Mouse (Mus musculus) limb, embryonic 15.5 days (tissue): ENCODE measurements at regions not wholly inside any gene's neighbourhood (a gene's known extent, or its start where the extent isn't known, plus 50 kb on each side); places are given as distances from the start of the nearest gene placed in this dataset.

Experiments
- ATAC-seq: fragments of 200-750 bp; cut with Nextera tagmentation; 2 replicates; pipeline ENCODE4 v1.8.0; 2017; ENCODE audit warnings: low read depth, moderate TSS enrichment; ENCODE audit not compliant: insufficient number of reproducible peaks, low FRiP score, low TSS enrichment
- H3K27ac ChIP-seq: fragments of 300-500 bp; sonication (generic); 2 replicates; pipeline ENCODE4 v1.5.1; 2015; ENCODE audit warnings: moderate library complexity, mild to moderate bottlenecking, inconsistent platforms
- H3K27me3 ChIP-seq: fragments of 300-500 bp; sonication (generic); 2 replicates; pipeline ENCODE4 v1.6.1; 2015; ENCODE audit warnings: inconsistent platforms
- H3K36me3 ChIP-seq: fragments of 300-500 bp; sonication (generic); 2 replicates; pipeline ENCODE4 v1.6.1; 2015; ENCODE audit warnings: inconsistent platforms
- H3K4me1 ChIP-seq: fragments of 300-500 bp; sonication (generic); 2 replicates; pipeline ENCODE4 v1.6.1; 2015; ENCODE audit warnings: inconsistent platforms
- H3K4me2 ChIP-seq: fragments of 300-500 bp; sonication (generic); 2 replicates; pipeline ENCODE4 v1.6.1; 2015; ENCODE audit warnings: mild to moderate bottlenecking, inconsistent platforms
- H3K4me3 ChIP-seq: fragments of 300-500 bp; sonication (generic); 2 replicates; pipeline ENCODE4 v1.5.1; 2015; ENCODE audit warnings: mild to moderate bottlenecking, inconsistent platforms
- H3K9ac ChIP-seq: fragments of 300-500 bp; sonication (generic); 2 replicates; pipeline ENCODE4 v1.6.1; 2015; ENCODE audit warnings: inconsistent platforms
- H3K9me3 ChIP-seq: fragments of 300-500 bp; sonication (generic); 2 replicates; pipeline ENCODE4 v1.6.1; 2016; ENCODE audit warnings: inconsistent platforms
- WGBS: fragments of 180-500 bp; shearing (Covaris S2); methylation state at CpG from one replicate; pipeline ENCODE4 v1.1.7; 2015; 5-methylcytosine and 5-hydroxymethylcytosine counted together

DNA sequence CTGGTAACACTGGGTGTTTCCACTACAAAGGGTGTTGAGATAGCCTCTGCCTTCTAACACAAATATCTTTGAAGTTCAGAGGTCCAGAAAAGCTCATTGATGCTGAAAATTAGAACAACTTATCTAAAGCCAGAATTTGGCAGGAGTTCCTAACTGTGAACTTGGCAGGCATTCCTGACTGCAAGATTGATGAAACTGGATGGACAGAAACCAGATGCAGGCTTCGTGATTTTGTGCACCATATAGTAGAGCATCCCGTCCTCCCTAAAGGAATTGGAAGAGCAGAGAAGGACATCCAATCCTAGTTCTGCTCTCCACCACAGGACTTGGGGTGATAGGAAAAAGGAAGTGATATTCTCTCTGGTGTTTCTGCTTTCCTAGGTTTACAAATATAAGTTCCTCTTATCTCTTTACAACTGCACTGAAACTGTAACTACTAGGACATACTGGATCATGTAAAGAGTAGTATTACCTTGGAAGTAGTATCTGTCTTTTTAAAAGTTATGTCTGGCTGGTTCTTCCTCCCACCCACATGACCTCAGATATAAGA is 90.9 kb upstream of the Thrb start:
- H3K36me3 ChIP-seq: no peaks in the 10 kb centered on the region
- no peak overlapping the region for H3K4me2 ChIP-seq
- no peak overlapping the region for H3K4me3 ChIP-seq
- 30% methylated on average over 2 of the region's 2 CpGs for WGBS
- no peaks in the 10 kb centered on the region for H3K27me3 ChIP-seq
- no peaks in the 10 kb centered on the region for H3K4me1 ChIP-seq
- H3K9ac ChIP-seq: no peak overlapping the region
- H3K27ac ChIP-seq: no peak overlapping the region
- H3K9me3 ChIP-seq: no peaks in the 10 kb centered on the region
- no peak for ATAC-seq

GRCm38 (mm10) chr14:17578776-17579175 is 81.3 kb upstream of the Thrb start:
- no peak for ATAC-seq
- Histone ChIP-seq H3K4me3 (no peak overlapping the region), H3K27ac (no peak overlapping the region), H3K36me3 (no peaks in the 10 kb centered on the region), H3K4me2 (no peak overlapping the region), H3K9me3 (no peaks in the 10 kb centered on the region), H3K27me3 (no peaks in the 10 kb centered on the region), H3K4me1 (no peaks in the 10 kb centered on the region), H3K9ac (no peak overlapping the region)
- 54% methylated on average over 1 of the region's 1 CpGs for WGBS

- no peaks in the 10 kb centered on the region for H3K27me3 ChIP-seq
- no peak overlapping the region for H3K4me2 ChIP-seq
- H3K4me3 ChIP-seq: no peak overlapping the region
- H3K36me3 ChIP-seq: no peaks in the 10 kb centered on the region
- no peaks in the 10 kb centered on the region for H3K4me1 ChIP-seq
- H3K27ac ChIP-seq: no peak overlapping the region
- no peak overlapping the region for H3K9ac ChIP-seq
- no peak for ATAC-seq
- no peaks in the 10 kb centered on the region for H3K9me3 ChIP-seq
These were observed 70.5 kb upstream of the Thrb start for GRCm38 (mm10) chr14:17589595-17589994.

GRCm38 (mm10) chr14:17599553-17599952 is 60.5 kb upstream of the Thrb start:
- Histone ChIP-seq H3K36me3 (no peaks in the 10 kb centered on the region), H3K27me3 (no peaks in the 10 kb centered on the region), H3K4me2 (no peak overlapping the region), H3K4me1 (no peaks in the 10 kb centered on the region), H3K9ac (no peak overlapping the region), H3K4me3 (no peak overlapping the region), H3K9me3 (no peaks in the 10 kb centered on the region), H3K27ac (no peak overlapping the region)
- ATAC-seq: no peak
- 63% methylated on average over 5 of the region's 5 CpGs for WGBS

- Histone ChIP-seq H3K27ac (no peak overlapping the region), H3K9me3 (no peaks in the 10 kb centered on the region), H3K4me1 (no peaks in the 10 kb centered on the region), H3K4me2 (no peak overlapping the region), H3K27me3 (no peaks in the 10 kb centered on the region), H3K36me3 (no peaks in the 10 kb centered on the region), H3K4me3 (no peak overlapping the region), H3K9ac (no peak overlapping the region)
- ATAC-seq: no peak
- 73% methylated on average over 1 of the region's 1 CpGs for WGBS
These were observed 57.7 kb upstream of the Thrb start for GRCm38 (mm10) chr14:17602357-17602756.

GRCm38 (mm10) chr14:17606018-17606417 is 54.0 kb upstream of the Thrb start:
- H3K9me3 ChIP-seq: no peaks in the 10 kb centered on the region
- H3K27ac ChIP-seq: no peak overlapping the region
- WGBS: 67% methylated on average over 3 of the region's 3 CpGs
- H3K4me2 ChIP-seq: no peak overlapping the region
- H3K27me3 ChIP-seq: no peaks in the 10 kb centered on the region
- no peak overlapping the region for H3K9ac ChIP-seq
- no peaks in the 10 kb centered on the region for H3K4me1 ChIP-seq
- no peak overlapping the region for H3K4me3 ChIP-seq
- no peaks in the 10 kb centered on the region for H3K36me3 ChIP-seq
- no peak for ATAC-seq

DNA sequence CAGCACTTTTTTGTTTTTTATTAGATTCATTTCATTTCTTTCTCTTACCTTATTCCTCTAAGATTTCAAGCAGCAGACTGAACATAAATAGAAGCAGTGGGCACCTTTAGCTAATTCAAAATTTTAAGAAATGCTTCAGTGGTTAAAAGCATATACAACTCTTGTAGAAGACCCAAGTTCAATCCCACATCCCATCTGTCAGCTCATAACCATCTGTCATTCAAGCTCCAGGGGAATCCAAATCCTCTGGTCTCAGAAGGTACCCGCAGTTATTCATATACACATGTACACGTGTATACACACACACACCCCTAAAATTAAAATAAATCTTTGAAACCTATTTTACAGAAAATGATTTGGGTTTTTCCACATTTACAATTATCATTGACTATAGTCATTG is 52.9 kb upstream of the Thrb start:
- H3K4me3 ChIP-seq: no peak overlapping the region
- no peak overlapping the region for H3K4me2 ChIP-seq
- no peaks in the 10 kb centered on the region for H3K9me3 ChIP-seq
- H3K9ac ChIP-seq: no peak overlapping the region
- 78% methylated on average over 2 of the region's 2 CpGs for WGBS
- no peak for ATAC-seq
- H3K27me3 ChIP-seq: no peaks in the 10 kb centered on the region
- H3K36me3 ChIP-seq: no peaks in the 10 kb centered on the region
- H3K27ac ChIP-seq: no peak overlapping the region
- no peaks in the 10 kb centered on the region for H3K4me1 ChIP-seq
